Mouse (Mus musculus) hindbrain, embryonic 11.5 days (tissue): ENCODE data around the gene Myo16. TPM values are rescaled to one million over a fixed set of nuclear protein-coding genes. Genes with fewer than 3 reads are reported as not detected.

Source experiments
- ATAC-seq: fragments of 200-750 bp; cut with Nextera tagmentation; 2 replicates; pipeline ENCODE4 v1.8.0; 2017; ENCODE audit warnings: mild to moderate bottlenecking, moderate TSS enrichment, moderate library complexity; ENCODE audit not compliant: low FRiP score
- DNase-seq: peaks from one replicate; pipeline ENCODE4 v3.0.0-alpha.2; 2015; ENCODE audit warnings: low spot score
- H3K27ac ChIP-seq: fragments of 300-500 bp; sonication (generic); 2 replicates; pipeline ENCODE4 v1.5.1; 2014; ENCODE audit warnings: mild to moderate bottlenecking, low read depth, low read length
- H3K27me3 ChIP-seq: fragments of 300-500 bp; sonication (generic); 2 replicates; pipeline ENCODE4 v1.6.1; 2014; ENCODE audit warnings: mild to moderate bottlenecking, low read length, moderate library complexity, mixed read lengths; ENCODE audit not compliant: control insufficient read depth, insufficient read depth
- H3K36me3 ChIP-seq: fragments of 300-500 bp; sonication (generic); 2 replicates; pipeline ENCODE4 v1.6.1; 2014; ENCODE audit warnings: mild to moderate bottlenecking, low read length, moderate library complexity, mixed read lengths; ENCODE audit not compliant: control insufficient read depth, insufficient read depth
- H3K4me1 ChIP-seq: fragments of 300-500 bp; sonication (generic); replicated peaks from 2 replicates; pipeline ENCODE4 v1.6.1; 2014; ENCODE audit warnings: low read length, mixed read lengths; ENCODE audit not compliant: control insufficient read depth, insufficient read depth
- H3K4me2 ChIP-seq: fragments of 300-500 bp; sonication (generic); replicated peaks from 2 replicates; pipeline ENCODE4 v1.6.1; 2014; ENCODE audit warnings: mild to moderate bottlenecking, low read depth, low read length
- H3K4me3 ChIP-seq: fragments of 300-500 bp; sonication (generic); 2 replicates; pipeline ENCODE4 v1.5.1; 2014; ENCODE audit warnings: low read depth, low read length
- H3K9ac ChIP-seq: fragments of 300-500 bp; sonication (generic); 2 replicates; pipeline ENCODE4 v1.6.1; 2014; ENCODE audit warnings: low read depth, low read length
- H3K9me3 ChIP-seq: fragments of 300-500 bp; sonication (generic); 2 replicates; pipeline ENCODE4 v1.6.1; 2016; ENCODE audit warnings: low read length; ENCODE audit not compliant: control insufficient read depth
- WGBS: fragments of 180-500 bp; shearing (Covaris S2); extraction: QIAGEN DNeasy Blood & Tissue Kit; methylation state at CpG from one replicate; pipeline ENCODE4 v1.1.7; 2014; 5-methylcytosine and 5-hydroxymethylcytosine counted together
- polyA plus RNA-seq: library from polyadenylated mRNA; unstranded; fragments of >200 nt; fragmentation: Nextera tagmentation; extraction: Ambion mirVana; gene quantifications from 2 replicates; pipeline ENCODE4 v1.2.1, GENCODE M21; 2014

Gene Myo16
- polyA plus RNA-seq, 1 experiment from 2014 or later, result 5.5 TPM

DNA sequence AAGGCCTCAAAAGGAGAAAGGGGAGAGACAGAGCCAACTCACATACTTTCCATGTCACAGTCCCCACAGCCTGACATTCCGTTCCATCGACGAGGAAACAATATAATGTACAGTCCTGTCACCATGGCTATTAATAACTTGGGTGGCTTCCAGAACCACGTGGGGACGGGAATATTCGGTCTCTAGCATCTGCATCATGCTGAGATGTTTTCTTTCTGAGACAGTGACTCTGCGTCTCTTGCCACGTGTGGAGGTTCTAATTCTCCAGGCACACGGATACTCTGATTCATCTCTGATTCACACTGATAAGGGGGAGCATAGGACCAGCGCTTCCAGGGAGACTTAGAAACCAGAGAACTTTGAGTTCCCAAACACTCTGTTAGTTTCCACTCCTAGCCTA lies 492.8 kb downstream of the Myo16 start:
- no peaks in the 10 kb centered on the region for H3K9me3 ChIP-seq
- H3K4me1 ChIP-seq, result no peaks in the 10 kb centered on the region
- no peaks in the 10 kb centered on the region for H3K36me3 ChIP-seq
- H3K9ac ChIP-seq, result no peak overlapping the region
- ATAC-seq (no peak), DNase-seq (no peak)
- H3K27me3 ChIP-seq, result no peaks in the 10 kb centered on the region
- 56% methylated on average over 10 of the region's 10 CpGs for WGBS
- H3K4me2 ChIP-seq, result no peak overlapping the region
- no peak overlapping the region for H3K4me3 ChIP-seq
- H3K27ac ChIP-seq, result no peak overlapping the region

DNA sequence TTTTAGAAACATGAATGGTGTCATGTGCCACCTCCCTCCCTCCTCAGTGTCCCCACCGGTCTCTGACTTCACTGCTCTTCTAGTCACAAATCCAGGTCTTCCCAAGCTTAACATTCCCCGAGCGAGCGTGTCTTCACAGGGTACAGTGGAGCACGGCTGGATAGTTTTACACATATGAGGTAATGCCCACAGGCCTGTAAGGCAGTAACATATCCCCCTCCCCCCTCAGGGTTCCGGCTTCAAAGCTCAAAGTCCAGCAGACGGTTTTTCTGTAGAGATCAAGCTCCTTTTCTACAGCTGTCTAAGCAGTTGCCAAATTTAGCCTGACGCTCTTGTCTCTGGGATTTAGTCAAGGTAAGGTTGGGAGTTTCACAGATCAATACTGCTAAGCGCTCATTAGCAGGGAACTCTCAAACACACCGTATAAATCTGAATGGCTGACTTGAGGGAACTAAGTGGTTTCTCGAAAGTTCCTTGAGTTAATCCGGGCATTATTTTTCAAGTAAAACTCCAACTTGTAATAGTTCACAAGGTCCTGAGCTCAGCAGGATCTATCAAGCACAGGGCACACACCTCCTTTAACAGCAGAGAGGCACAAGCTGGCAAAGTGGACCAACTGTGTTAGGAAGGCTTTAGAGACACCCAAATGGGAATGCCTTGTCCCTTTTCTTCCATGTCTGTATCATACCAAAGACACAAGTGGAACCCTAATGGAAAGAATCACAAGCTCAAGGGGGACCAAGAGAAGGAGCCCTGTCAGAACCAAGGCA lies 498.0 kb downstream of the Myo16 start:
- Histone ChIP-seq H3K4me1 (no peaks in the 10 kb centered on the region), H3K9ac (no peak overlapping the region), H3K27me3 (no peaks in the 10 kb centered on the region), H3K36me3 (no peaks in the 10 kb centered on the region), H3K27ac (no peak overlapping the region), H3K4me2 (no peak overlapping the region), H3K9me3 (no peaks in the 10 kb centered on the region), H3K4me3 (no peak overlapping the region)
- ATAC-seq, result no peak
- DNase-seq, result no peak
- 88% methylated on average over 12 of the region's 12 CpGs for WGBS

DNA sequence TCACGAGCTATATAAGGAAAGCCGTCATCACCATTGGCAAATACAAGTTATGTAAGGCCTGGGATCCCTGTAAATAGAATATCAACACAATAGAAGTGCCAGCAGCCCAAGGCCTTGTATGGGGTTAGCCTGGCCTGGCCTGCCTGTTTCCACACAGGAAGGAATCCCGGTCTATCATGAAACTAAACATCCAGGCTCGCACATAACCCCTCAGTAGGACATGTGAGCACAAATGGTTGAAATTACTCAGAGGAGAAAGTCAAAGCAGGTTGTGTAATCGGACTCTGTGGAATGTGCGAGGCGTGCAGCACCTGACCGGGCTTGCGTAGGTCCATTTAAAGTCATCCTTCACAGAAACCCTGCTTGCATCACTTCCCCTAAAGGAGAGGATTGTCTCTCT lies 499.6 kb downstream of the Myo16 start:
- H3K27ac ChIP-seq, result no peak overlapping the region
- no peak overlapping the region for H3K4me3 ChIP-seq
- H3K4me1 ChIP-seq, result no peaks in the 10 kb centered on the region
- no peaks in the 10 kb centered on the region for H3K36me3 ChIP-seq
- no peak overlapping the region for H3K4me2 ChIP-seq
- no peak for DNase-seq
- no peaks in the 10 kb centered on the region for H3K27me3 ChIP-seq
- WGBS, result 82% methylated on average over 9 of the region's 9 CpGs
- H3K9ac ChIP-seq, result no peak overlapping the region
- H3K9me3 ChIP-seq, result no peaks in the 10 kb centered on the region
- ATAC-seq, result no peak

DNA sequence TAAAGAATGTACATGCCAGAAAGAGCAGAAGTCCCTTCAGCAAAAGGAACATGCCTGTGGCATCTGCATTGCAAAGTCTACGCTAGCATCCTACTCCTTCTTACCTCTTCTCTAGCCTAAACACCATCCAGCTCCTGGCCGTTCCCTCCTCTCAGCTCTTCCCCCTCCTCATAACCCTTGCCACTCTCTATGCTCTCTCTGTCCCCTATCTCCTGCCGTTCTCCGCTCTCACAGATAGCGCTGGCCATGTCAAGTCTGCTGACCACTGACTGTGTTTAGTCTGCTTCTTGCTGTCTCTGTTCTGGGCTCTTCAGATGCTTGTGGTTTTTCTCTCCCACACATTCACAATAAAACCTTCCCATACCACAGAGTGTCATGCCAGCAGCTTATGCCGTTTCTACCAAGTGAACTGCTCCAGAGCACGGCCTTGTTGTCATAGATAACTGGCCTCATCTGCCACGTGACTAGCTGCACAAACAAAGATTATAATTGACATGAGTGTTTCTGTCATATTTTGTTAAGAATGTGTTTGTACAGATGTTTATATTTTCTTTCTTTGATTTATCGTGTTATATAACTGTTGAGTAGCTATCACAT lies 501.3 kb downstream of the Myo16 start:
- Histone ChIP-seq H3K9me3 (no peaks in the 10 kb centered on the region), H3K4me2 (no peak overlapping the region), H3K4me3 (no peak overlapping the region), H3K27ac (no peak overlapping the region), H3K4me1 (no peaks in the 10 kb centered on the region), H3K9ac (no peak overlapping the region), H3K36me3 (no peaks in the 10 kb centered on the region), H3K27me3 (no peaks in the 10 kb centered on the region)
- WGBS, result 90% methylated on average over 9 of the region's 9 CpGs
- ATAC-seq, result no peak
- DNase-seq, result no peak

DNA sequence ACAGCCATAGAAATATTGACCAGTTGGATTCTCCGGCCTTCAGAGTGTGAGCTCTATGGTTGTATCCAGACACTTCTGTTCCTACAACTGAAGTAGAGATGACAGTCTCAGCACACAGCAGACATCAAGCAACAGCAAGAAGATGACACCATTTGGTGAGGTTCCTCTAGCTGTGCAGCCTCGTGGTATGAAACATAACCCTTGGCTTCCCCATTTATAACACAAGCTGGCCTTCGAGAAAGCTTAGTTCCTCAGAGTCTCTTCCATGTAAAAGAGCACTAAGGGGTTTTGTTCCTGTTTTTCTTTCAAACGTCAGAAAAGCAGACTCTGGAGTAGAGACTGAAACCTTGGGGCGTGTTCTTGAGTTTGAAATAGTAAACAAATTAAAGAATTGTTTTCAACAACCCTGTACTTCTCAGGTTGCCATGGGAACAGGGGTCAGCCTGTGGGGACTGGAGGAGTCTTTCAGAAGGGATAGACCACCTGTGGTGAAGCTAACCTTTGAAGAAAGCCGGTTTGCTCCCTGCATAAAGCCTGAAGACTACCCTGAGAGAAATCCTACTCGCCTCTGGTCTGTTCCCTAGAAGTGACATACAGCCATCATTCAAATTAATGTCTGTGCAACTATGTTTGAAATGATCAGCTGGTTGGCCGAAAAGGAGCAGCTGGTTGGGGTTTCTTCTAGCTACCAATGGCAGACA lies 510.2 kb downstream of the Myo16 start:
- Histone ChIP-seq H3K4me3 (no peak overlapping the region), H3K9ac (no peak overlapping the region), H3K4me2 (no peak overlapping the region), H3K36me3 (no peaks in the 10 kb centered on the region), H3K27ac (no peak overlapping the region), H3K9me3 (no peaks in the 10 kb centered on the region), H3K4me1 (0 out of 2 replicates have a peak, but pooled peaks cover 2% of the 10 kb centered on the region), H3K27me3 (no peaks in the 10 kb centered on the region)
- DNase-seq (peak; percentile 66), ATAC-seq (peak; percentile 63)
- WGBS, result 13% methylated on average over 8 of the region's 8 CpGs

DNA sequence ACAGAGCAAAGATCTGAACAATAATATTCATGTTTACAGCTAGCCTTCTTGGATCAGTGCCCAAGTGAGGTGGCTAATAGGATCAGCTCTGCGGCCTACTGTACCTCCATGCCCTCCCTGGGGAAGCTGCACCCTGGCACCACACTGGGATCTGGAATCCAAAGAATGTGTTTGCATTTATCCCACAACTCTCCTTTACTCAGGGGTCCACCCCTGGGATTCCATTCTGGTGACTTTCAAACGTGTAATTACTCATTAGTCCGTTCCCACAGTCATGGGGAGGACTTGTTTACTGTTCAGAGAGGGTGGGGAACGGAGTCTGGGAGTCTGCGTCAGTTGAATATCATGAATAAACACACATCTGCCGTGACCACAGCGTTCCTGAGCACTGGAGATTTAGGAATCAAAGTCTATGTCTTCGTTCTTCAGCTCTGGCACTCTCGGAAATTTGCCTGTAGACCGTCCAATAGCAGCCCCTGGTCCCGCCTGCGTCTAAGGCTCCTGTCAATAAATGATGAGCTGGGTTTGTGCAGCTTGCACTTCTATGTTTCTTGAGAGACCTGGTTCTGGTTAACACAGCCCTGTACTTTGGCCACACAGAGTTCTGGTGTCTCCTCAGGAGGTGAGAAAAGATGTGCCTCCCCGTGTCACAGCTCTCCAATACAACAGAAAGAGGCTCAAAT lies 511.3 kb downstream of the Myo16 start:
- DNase-seq, result no peak
- Histone ChIP-seq H3K27me3 (no peaks in the 10 kb centered on the region), H3K9ac (no peak overlapping the region), H3K9me3 (no peaks in the 10 kb centered on the region), H3K36me3 (no peaks in the 10 kb centered on the region), H3K4me2 (no peak overlapping the region), H3K27ac (peak overlapping the region; percentile 39; the same call in 1 of the 2 replicates), H3K4me3 (no peak overlapping the region), H3K4me1 (0 out of 2 replicates have a peak, but pooled peaks cover 2% of the 10 kb centered on the region)
- no peak for ATAC-seq
- 15% methylated on average over 13 of the region's 13 CpGs for WGBS

DNA sequence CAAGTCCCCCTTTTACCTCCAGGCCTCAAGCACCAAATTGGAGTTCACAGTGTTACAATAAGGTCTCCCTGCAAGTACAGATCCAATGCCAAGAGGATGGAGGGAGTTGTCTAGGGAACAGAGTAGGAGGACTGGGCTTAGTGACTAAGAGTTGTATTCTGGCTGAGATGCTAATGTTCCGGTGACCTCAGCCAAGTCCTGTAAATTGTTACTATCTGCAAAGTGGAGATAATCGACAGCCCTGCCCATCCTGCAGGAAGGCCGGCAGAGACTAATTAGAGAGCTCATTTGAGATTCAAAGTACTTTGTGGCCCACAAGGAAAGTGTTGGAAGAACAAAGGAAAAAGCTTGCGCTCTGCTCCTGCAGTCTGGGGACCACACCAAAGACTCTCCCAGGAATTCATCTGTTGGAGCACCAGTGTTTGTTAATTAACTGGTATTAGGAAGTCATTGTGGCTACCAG lies 512.1 kb downstream of the Myo16 start:
- H3K27ac ChIP-seq, result no peak overlapping the region
- ATAC-seq (peak; percentile 38; the same call in 1 of the 2 replicates), DNase-seq (peak; percentile 25)
- no peaks in the 10 kb centered on the region for H3K36me3 ChIP-seq
- H3K9me3 ChIP-seq, result no peaks in the 10 kb centered on the region
- no peak overlapping the region for H3K9ac ChIP-seq
- 0 out of 2 replicates have a peak, but pooled peaks cover 2% of the 10 kb centered on the region for H3K4me1 ChIP-seq
- no peak overlapping the region for H3K4me3 ChIP-seq
- H3K4me2 ChIP-seq, result no peak overlapping the region
- no peaks in the 10 kb centered on the region for H3K27me3 ChIP-seq
- WGBS, result 14% methylated on average over 4 of the region's 4 CpGs

DNA sequence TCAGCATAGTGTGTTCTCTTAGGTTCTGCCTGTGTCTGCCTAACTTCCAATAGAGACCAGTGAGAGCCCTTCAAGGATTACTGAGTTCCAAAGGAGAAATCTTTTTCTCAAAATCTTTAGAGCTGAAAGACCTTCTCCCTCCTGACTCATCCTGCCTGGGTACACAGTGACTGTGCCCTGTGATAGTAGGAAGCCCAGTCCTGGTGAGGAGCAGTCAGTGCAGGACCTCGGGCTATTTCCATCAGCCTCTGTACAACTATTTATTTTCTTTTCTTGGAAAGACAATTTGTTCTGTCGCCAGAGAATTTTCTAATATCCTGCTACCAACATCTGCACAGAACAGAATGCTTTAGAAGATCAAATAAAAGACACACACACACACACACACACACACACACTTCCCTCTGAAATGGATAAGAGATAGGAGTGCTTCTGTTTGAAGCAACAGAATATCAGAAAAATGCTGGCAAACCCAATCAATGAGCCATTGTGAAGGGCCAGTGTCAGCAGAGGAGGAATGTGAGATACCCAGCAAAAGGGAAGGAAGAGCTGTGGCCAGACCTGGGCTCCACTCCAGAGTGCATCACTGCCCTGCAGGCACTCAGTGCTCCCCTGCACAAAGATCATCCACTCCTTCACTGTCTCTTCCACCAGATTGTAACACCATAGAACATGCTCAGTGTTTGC lies 518.3 kb downstream of the Myo16 start:
- DNase-seq (no peak), ATAC-seq (no peak)
- WGBS, result 78% methylated on average over 2 of the region's 2 CpGs
- Histone ChIP-seq H3K4me3 (no peak overlapping the region), H3K27ac (no peak overlapping the region), H3K4me2 (no peak overlapping the region), H3K27me3 (no peaks in the 10 kb centered on the region), H3K4me1 (no peaks in the 10 kb centered on the region), H3K9ac (no peak overlapping the region), H3K9me3 (no peaks in the 10 kb centered on the region), H3K36me3 (no peaks in the 10 kb centered on the region)
